Mouse (Mus musculus): ENCODE data around the gene Olfr954. TPM values are rescaled to one million over a fixed set of nuclear protein-coding genes. Genes with fewer than 3 reads are reported as not detected.

Olfr954 gene
- not detected in 2 replicates for polyA plus RNA-seq (2012; rRNA removed)

- H3K27ac ChIP-seq (ENCODE audit: insufficient read depth, low read depth, low read length) = no peak within 1 kb of the TSS
- no peaks in the 10 kb centered on the region for H3K36me3 ChIP-seq (ENCODE audit: control insufficient read depth, insufficient read depth, low read length)
- no peak for DNase-seq
- no peak within 1 kb of the TSS for H3K4me3 ChIP-seq (ENCODE audit: insufficient read depth, low read depth, low read length)
- no peaks in the 10 kb centered on the region for H3K4me1 ChIP-seq (ENCODE audit: control insufficient read depth, insufficient read depth, low read length)
- TF ChIP-seq CTCF (conservative IDR thresholded peaks at IDR 0.05; ENCODE audit: insufficient read depth, insufficient read length, low read depth, low read length) (no peak), POLR2A (IDR thresholded peaks at IDR 0.05; ENCODE audit: low read depth, low read length) (no peak)
- no peaks in the 10 kb centered on the region for H3K27me3 ChIP-seq (replicated peaks; ENCODE audit: control insufficient read depth, insufficient read depth, low read length)
- WGBS = 83% methylated on average over 6 of the region's 6 CpGs
These were observed at the start of gene Olfr954 for GRCm38 (mm10) chr9:39456401-39456800. Gene Olfr954 (plus strand): TSS chr9:39456701.

- no peak for DNase-seq
- Histone ChIP-seq H3K4me1 (ENCODE audit: control insufficient read depth, insufficient read depth, low read length) (no peaks in the 10 kb centered on the region), H3K27ac (ENCODE audit: insufficient read depth, low read depth, low read length) (no peak within 1 kb of the TSS), H3K27me3 (replicated peaks; ENCODE audit: control insufficient read depth, insufficient read depth, low read length) (no peaks in the 10 kb centered on the region), H3K4me3 (ENCODE audit: insufficient read depth, low read depth, low read length) (no peak within 1 kb of the TSS), H3K36me3 (ENCODE audit: control insufficient read depth, insufficient read depth, low read length) (no peaks in the 10 kb centered on the region)
- TF ChIP-seq CTCF (conservative IDR thresholded peaks at IDR 0.05; ENCODE audit: insufficient read depth, insufficient read length, low read depth, low read length) (no peak), POLR2A (IDR thresholded peaks at IDR 0.05; ENCODE audit: low read depth, low read length) (no peak)
These were observed 29.5 kb upstream of the Olfr954 start, which contains the start of gene Olfr952 for GRCm38 (mm10) chr9:39427048-39427447. Gene Olfr952 (minus strand): TSS chr9:39427148.

- H3K36me3 ChIP-seq (ENCODE audit: control insufficient read depth, insufficient read depth, low read length) = no peaks in the 10 kb centered on the region
- TF ChIP-seq CTCF (conservative IDR thresholded peaks at IDR 0.05; ENCODE audit: insufficient read depth, insufficient read length, low read depth, low read length) (no peak), POLR2A (IDR thresholded peaks at IDR 0.05; ENCODE audit: low read depth, low read length) (no peak)
- 37% methylated on average over 1 of the region's 1 CpGs for WGBS
- no peak within 1 kb of the TSS for H3K4me3 ChIP-seq (ENCODE audit: insufficient read depth, low read depth, low read length)
- H3K27me3 ChIP-seq (replicated peaks; ENCODE audit: control insufficient read depth, insufficient read depth, low read length) = no peaks in the 10 kb centered on the region
- H3K4me1 ChIP-seq (ENCODE audit: control insufficient read depth, insufficient read depth, low read length) = no peaks in the 10 kb centered on the region
- no peak within 1 kb of the TSS for H3K27ac ChIP-seq (ENCODE audit: insufficient read depth, low read depth, low read length)
- no peak for DNase-seq
These were observed 15.3 kb downstream of the Olfr954 start, which contains the start of gene Olfr955 for GRCm38 (mm10) chr9:39471844-39472243. Gene Olfr955 (minus strand): TSS chr9:39471944.

- Histone ChIP-seq H3K4me1 (ENCODE audit: control insufficient read depth, insufficient read depth, low read length) (no peaks in the 10 kb centered on the region), H3K27me3 (replicated peaks; ENCODE audit: control insufficient read depth, insufficient read depth, low read length) (no peaks in the 10 kb centered on the region)
- 79% methylated on average over 2 of the region's 2 CpGs for WGBS
These were observed 37.4 kb downstream of the Olfr954 start, which contains the start of gene Olfr44 for GRCm38 (mm10) chr9:39493895-39494294. Gene Olfr44 (minus strand): TSS chr9:39493995.

GRCm38 (mm10) chr9:39508998-39509397 lies 52.5 kb downstream of the Olfr954 start:
- Histone ChIP-seq H3K27me3 (replicated peaks; ENCODE audit: control insufficient read depth, insufficient read depth, low read length) (no peaks in the 10 kb centered on the region), H3K36me3 (ENCODE audit: control insufficient read depth, insufficient read depth, low read length) (no peaks in the 10 kb centered on the region), H3K4me3 (ENCODE audit: insufficient read depth, low read depth, low read length) (no peak overlapping the region), H3K27ac (ENCODE audit: insufficient read depth, low read depth, low read length) (no peak overlapping the region), H3K4me1 (ENCODE audit: control insufficient read depth, insufficient read depth, low read length) (no peaks in the 10 kb centered on the region)
- 9% methylated on average over 6 of the region's 6 CpGs for WGBS
- peak; percentile 29 for DNase-seq
- TF ChIP-seq POLR2A (IDR thresholded peaks at IDR 0.05; ENCODE audit: low read depth, low read length) (no peak), CTCF (conservative IDR thresholded peaks at IDR 0.05; ENCODE audit: insufficient read depth, insufficient read length, low read depth, low read length) (peak; percentile 51)

More at GRCm38 (mm10) chr9:39493895-39494294, 37.4 kb downstream of the Olfr954 start, which contains the start of gene Olfr44:
- TF ChIP-seq CTCF (conservative IDR thresholded peaks at IDR 0.05; ENCODE audit: insufficient read depth, insufficient read length, low read depth, low read length) (no peak), POLR2A (IDR thresholded peaks at IDR 0.05; ENCODE audit: low read depth, low read length) (no peak)
- no peak for DNase-seq
- Histone ChIP-seq H3K27ac (ENCODE audit: insufficient read depth, low read depth, low read length) (no peak within 1 kb of the TSS), H3K4me3 (ENCODE audit: insufficient read depth, low read depth, low read length) (no peak within 1 kb of the TSS), H3K36me3 (ENCODE audit: control insufficient read depth, insufficient read depth, low read length) (no peaks in the 10 kb centered on the region)

DNA sequence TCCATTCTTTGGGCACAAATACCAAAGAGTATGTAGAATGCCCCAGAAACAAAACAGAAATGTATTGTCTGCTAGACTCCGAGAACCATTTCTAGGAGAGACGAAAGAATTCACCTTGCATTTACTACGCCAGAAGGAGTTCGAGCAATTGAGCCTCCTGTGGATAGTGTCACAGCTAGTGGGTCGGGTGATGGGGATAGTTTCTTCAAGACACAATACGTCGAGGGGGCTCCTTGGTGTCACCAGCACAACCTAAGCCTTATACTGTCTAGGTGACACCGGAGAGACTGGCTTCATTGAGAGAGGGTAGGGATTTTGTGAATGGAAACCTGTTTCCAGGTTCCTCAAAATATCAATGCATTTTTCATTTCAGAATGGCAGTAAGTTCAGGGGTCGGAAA lies 52.9 kb downstream of the Olfr954 start:
- TF ChIP-seq POLR2A (IDR thresholded peaks at IDR 0.05; ENCODE audit: low read depth, low read length) (no peak), CTCF (conservative IDR thresholded peaks at IDR 0.05; ENCODE audit: insufficient read depth, insufficient read length, low read depth, low read length) (no peak)
- WGBS = 78% methylated on average over 9 of the region's 9 CpGs
- Histone ChIP-seq H3K36me3 (ENCODE audit: control insufficient read depth, insufficient read depth, low read length) (no peaks in the 10 kb centered on the region), H3K27me3 (replicated peaks; ENCODE audit: control insufficient read depth, insufficient read depth, low read length) (no peaks in the 10 kb centered on the region), H3K4me3 (ENCODE audit: insufficient read depth, low read depth, low read length) (no peak overlapping the region), H3K27ac (ENCODE audit: insufficient read depth, low read depth, low read length) (no peak overlapping the region), H3K4me1 (ENCODE audit: control insufficient read depth, insufficient read depth, low read length) (no peaks in the 10 kb centered on the region)
- no peak for DNase-seq

Other genes with a start within 250 kb of the Olfr954 start
- gene Olfr1537, start 206.7 kb upstream of the Olfr954 start, polyA plus RNA-seq (2012; rRNA removed) = not detected in 2 replicates
- gene Olfr945, start 179.9 kb upstream of the Olfr954 start, polyA plus RNA-seq (2012; rRNA removed) = not detected in 2 replicates
- not detected in 2 replicates for gene Olfr948, start 130.7 kb upstream of the Olfr954 start, polyA plus RNA-seq (2012; rRNA removed)
- gene Olfr951, start 69.3 kb upstream of the Olfr954 start, polyA plus RNA-seq (2012; rRNA removed) = not detected in 2 replicates
- gene Olfr952, start 29.6 kb upstream of the Olfr954 start, polyA plus RNA-seq (2012; rRNA removed) = not detected in 2 replicates
- gene Olfr955, start 15.2 kb downstream of the Olfr954 start, polyA plus RNA-seq (2012; rRNA removed) = not detected in 2 replicates
- gene Olfr44, start 37.3 kb downstream of the Olfr954 start, polyA plus RNA-seq (2012; rRNA removed) = not detected in 2 replicates
- gene Olfr957, start 59.1 kb downstream of the Olfr954 start, polyA plus RNA-seq (2012; rRNA removed) = not detected in 2 replicates
- not detected in 2 replicates for gene Olfr958, start 97.4 kb downstream of the Olfr954 start, polyA plus RNA-seq (2012; rRNA removed)
- gene Olfr959, start 118.9 kb downstream of the Olfr954 start, polyA plus RNA-seq (2012; rRNA removed) = not detected in 2 replicates
- 0.27 and 0.31 TPM in 2 replicates for gene AW551984, start 147.7 kb downstream of the Olfr954 start, polyA plus RNA-seq (2012; rRNA removed)
- gene Olfr148, start 154.0 kb downstream of the Olfr954 start, polyA plus RNA-seq (2012; rRNA removed) = not detected in 2 replicates
- gene Olfr960, start 164.7 kb downstream of the Olfr954 start, polyA plus RNA-seq (2012; rRNA removed) = not detected in 2 replicates
- gene Olfr961, start 188.4 kb downstream of the Olfr954 start, polyA plus RNA-seq (2012; rRNA removed) = not detected in 2 replicates
- not detected in 2 replicates for gene Olfr963, start 210.5 kb downstream of the Olfr954 start, polyA plus RNA-seq (2012; rRNA removed)

Data from kidney, adult 2 months (tissue).